Mouse (Mus musculus): ENCODE data around the gene Armc8. TPM values are rescaled to one million over a fixed set of nuclear protein-coding genes. Genes with fewer than 3 reads are reported as not detected.

Armc8 gene
- polyA plus RNA-seq, 1 experiment = 11.9 TPM

- TF ChIP-seq CTCF (IDR thresholded peaks at IDR 0.05; ENCODE audit: control insufficient read depth, insufficient read depth, low read length) = no peak
- TF ChIP-seq POLR2A (IDR thresholded peaks at IDR 0.05; ENCODE audit: borderline replicate concordance, control insufficient read depth, low read depth, low read length) = no peak
- H3K4me3 ChIP-seq (replicated peaks; ENCODE audit: control insufficient read depth, low read depth, low read length) = no peak overlapping the region
- no peak overlapping the region for H3K27ac ChIP-seq (ENCODE audit: control insufficient read depth, insufficient read depth, low read depth, low read length, poor library complexity)
- WGBS = 79% methylated on average over 12 of the region's 12 CpGs
- no peaks in the 10 kb centered on the region for H3K4me1 ChIP-seq (ENCODE audit: control insufficient read depth, insufficient read depth, low read length)
Measured at GRCm38 (mm10) chr9:99437781-99438565, 130.7 kb downstream of the Armc8 start.

GRCm38 (mm10) chr9:99437031-99437764 lies 131.5 kb downstream of the Armc8 start, which contains the start of gene Mras:
TSS of gene Mras (minus strand) at chr9:99437381.
- peak within 1 kb of the TSS; percentile 52 for H3K4me3 ChIP-seq (replicated peaks; ENCODE audit: control insufficient read depth, low read depth, low read length)
- 13% methylated on average over 27 of the region's 27 CpGs for WGBS
- no peaks in the 10 kb centered on the region for H3K4me1 ChIP-seq (ENCODE audit: control insufficient read depth, insufficient read depth, low read length)
- TF ChIP-seq CTCF (IDR thresholded peaks at IDR 0.05; ENCODE audit: control insufficient read depth, insufficient read depth, low read length) = no peak
- no peak for TF ChIP-seq POLR2A (IDR thresholded peaks at IDR 0.05; ENCODE audit: borderline replicate concordance, control insufficient read depth, low read depth, low read length)
- H3K27ac ChIP-seq (ENCODE audit: control insufficient read depth, insufficient read depth, low read depth, low read length, poor library complexity) = peak within 1 kb of the TSS; percentile 26; the same call in 1 of the 2 replicates

- H3K4me3 ChIP-seq (replicated peaks; ENCODE audit: control insufficient read depth, low read depth, low read length) = peak overlapping the region; percentile 52
- H3K4me1 ChIP-seq (ENCODE audit: control insufficient read depth, insufficient read depth, low read length) = no peaks in the 10 kb centered on the region
- TF ChIP-seq CTCF (IDR thresholded peaks at IDR 0.05; ENCODE audit: control insufficient read depth, insufficient read depth, low read length) = no peak
- no peak for TF ChIP-seq POLR2A (IDR thresholded peaks at IDR 0.05; ENCODE audit: borderline replicate concordance, control insufficient read depth, low read depth, low read length)
- WGBS = 2% methylated on average over 86 of the region's 86 CpGs
- peak overlapping the region; percentile 26; the same call in 1 of the 2 replicates for H3K27ac ChIP-seq (ENCODE audit: control insufficient read depth, insufficient read depth, low read depth, low read length, poor library complexity)
Measured at GRCm38 (mm10) chr9:99436182-99437030, 132.3 kb downstream of the Armc8 start.

- H3K4me1 ChIP-seq (ENCODE audit: control insufficient read depth, insufficient read depth, low read length) = no peaks in the 10 kb centered on the region
- no peak overlapping the region for H3K27ac ChIP-seq (ENCODE audit: control insufficient read depth, insufficient read depth, low read depth, low read length, poor library complexity)
- 47% methylated on average over 16 of the region's 16 CpGs for WGBS
- H3K4me3 ChIP-seq (replicated peaks; ENCODE audit: control insufficient read depth, low read depth, low read length) = peak overlapping the region; percentile 4
- no peak for TF ChIP-seq CTCF (IDR thresholded peaks at IDR 0.05; ENCODE audit: control insufficient read depth, insufficient read depth, low read length)
- TF ChIP-seq POLR2A (IDR thresholded peaks at IDR 0.05; ENCODE audit: borderline replicate concordance, control insufficient read depth, low read depth, low read length) = no peak
Measured at GRCm38 (mm10) chr9:99435619-99436181, 133.0 kb downstream of the Armc8 start.

- WGBS = 68% methylated on average over 14 of the region's 14 CpGs
- Histone ChIP-seq H3K27ac (ENCODE audit: control insufficient read depth, insufficient read depth, low read depth, low read length, poor library complexity) (no peak overlapping the region), H3K4me1 (ENCODE audit: control insufficient read depth, insufficient read depth, low read length) (no peaks in the 10 kb centered on the region), H3K4me3 (replicated peaks; ENCODE audit: control insufficient read depth, low read depth, low read length) (no peak overlapping the region)
- TF ChIP-seq CTCF (IDR thresholded peaks at IDR 0.05; ENCODE audit: control insufficient read depth, insufficient read depth, low read length) (no peak), POLR2A (IDR thresholded peaks at IDR 0.05; ENCODE audit: borderline replicate concordance, control insufficient read depth, low read depth, low read length) (no peak)
Measured at GRCm38 (mm10) chr9:99434892-99435618, 133.6 kb downstream of the Armc8 start.

- Histone ChIP-seq H3K4me3 (replicated peaks; ENCODE audit: control insufficient read depth, low read depth, low read length) (no peak overlapping the region), H3K4me1 (ENCODE audit: control insufficient read depth, insufficient read depth, low read length) (no peaks in the 10 kb centered on the region), H3K27ac (ENCODE audit: control insufficient read depth, insufficient read depth, low read depth, low read length, poor library complexity) (no peak overlapping the region)
- 50% methylated on average over 4 of the region's 4 CpGs for WGBS
- TF ChIP-seq POLR2A (IDR thresholded peaks at IDR 0.05; ENCODE audit: borderline replicate concordance, control insufficient read depth, low read depth, low read length) (no peak), CTCF (IDR thresholded peaks at IDR 0.05; ENCODE audit: control insufficient read depth, insufficient read depth, low read length) (no peak)
Measured at GRCm38 (mm10) chr9:99432478-99432877, 136.2 kb downstream of the Armc8 start.

- H3K4me3 ChIP-seq (replicated peaks; ENCODE audit: control insufficient read depth, low read depth, low read length) = no peak overlapping the region
- no peak for TF ChIP-seq POLR2A (IDR thresholded peaks at IDR 0.05; ENCODE audit: borderline replicate concordance, control insufficient read depth, low read depth, low read length)
- no peak for TF ChIP-seq CTCF (IDR thresholded peaks at IDR 0.05; ENCODE audit: control insufficient read depth, insufficient read depth, low read length)
- H3K27ac ChIP-seq (ENCODE audit: control insufficient read depth, insufficient read depth, low read depth, low read length, poor library complexity) = no peak overlapping the region
- 72% methylated on average over 6 of the region's 6 CpGs for WGBS
- no peaks in the 10 kb centered on the region for H3K4me1 ChIP-seq (ENCODE audit: control insufficient read depth, insufficient read depth, low read length)
Measured at GRCm38 (mm10) chr9:99431963-99432362, 136.7 kb downstream of the Armc8 start.

Data from bone marrow, adult 2 months (tissue).